Mouse (Mus musculus): ENCODE measurements around the gene Ptp4a2. TPM values are rescaled to one million over a fixed set of nuclear protein-coding genes. Genes with fewer than 3 reads are reported as not detected.

Gene Ptp4a2
- total RNA-seq (2023): 100 to 1,000 TPM; 147 to 187 TPM

GRCm38 (mm10) chr4:129810798-129811604 lies at the start of gene Ptp4a2:
TSS of gene Ptp4a2 (plus strand) at chr4:129811219.

Other genes with a start within 250 kb of the Ptp4a2 start
- gene Lck, start 237.6 kb upstream of the Ptp4a2 start, total RNA-seq (2023): 1 to 10 TPM; 1.2 to 2.3 TPM
- not detected for gene Fam167b, start 232.7 kb upstream of the Ptp4a2 start, total RNA-seq (2023)
- 10 to 100 TPM; 70.5 to 73.8 TPM for gene Eif3i, start 210.6 kb upstream of the Ptp4a2 start, total RNA-seq (2023)
- 10 to 100 TPM; 73.8 to 94.1 TPM for gene Tmem234, start 210.6 kb upstream of the Ptp4a2 start, total RNA-seq (2023)
- under 1 TPM in 1 of 2 experiments, not detected in 1; 0.93 TPM for gene Dcdc2b, start 197.0 kb upstream of the Ptp4a2 start, total RNA-seq (2023)
- 10 to 100 TPM in 1 of 2 experiments, 1 to 10 TPM in 1; 9.8 to 10.2 TPM for gene Iqcc, start 192.1 kb upstream of the Ptp4a2 start, total RNA-seq (2023)
- 10 to 100 TPM; 39.0 to 44.5 TPM for gene Ccdc28b, start 187.3 kb upstream of the Ptp4a2 start, total RNA-seq (2023)
- gene Txlna, start 170.2 kb upstream of the Ptp4a2 start, total RNA-seq (2023): 10 to 100 TPM; 35.0 to 37.1 TPM
- gene Kpna6, start 138.5 kb upstream of the Ptp4a2 start, total RNA-seq (2023): 10 to 100 TPM; 27.1 to 33.3 TPM
- gene Tmem39b, start 114.4 kb upstream of the Ptp4a2 start, total RNA-seq (2023): 10 to 100 TPM in 1 of 2 experiments, 1 to 10 TPM in 1; 7.9 to 11.2 TPM
- 10 to 100 TPM; 67.3 to 81.5 TPM for gene Khdrbs1, start 68.9 kb upstream of the Ptp4a2 start, total RNA-seq (2023)
- under 1 TPM; 0.24 TPM for gene Spocd1, start 118.0 kb downstream of the Ptp4a2 start, total RNA-seq (2023)
- gene Adgrb2, start 173.7 kb downstream of the Ptp4a2 start, total RNA-seq (2023): not detected
- gene Col16a1, start 236.6 kb downstream of the Ptp4a2 start, total RNA-seq (2023): under 1 TPM in 1 of 2 experiments, not detected in 1; 0.09 TPM